Mouse (Mus musculus) embryonic facial prominence, embryonic 10.5 days (tissue): Measurements from ENCODE around the gene Nfkbie. TPM values are rescaled to one million over a fixed set of nuclear protein-coding genes. Genes with fewer than 3 reads are reported as not detected.
A peak's percentile ranks its signal among the peaks of the same experiment; 100 is the strongest.

Source experiments
- DNase-seq: peaks from one replicate; pipeline ENCODE4 v3.0.0-alpha.2; 2017; ENCODE audit warnings: low spot score
- H3K27ac ChIP-seq: fragments of 300-500 bp; sonication (generic); replicated peaks from 2 replicates; pipeline ENCODE4 v1.5.1; 2016; ENCODE audit warnings: mild to moderate bottlenecking
- H3K27me3 ChIP-seq: fragments of 300-500 bp; sonication (generic); replicated peaks from 2 replicates; pipeline ENCODE4 v1.6.1; 2016; ENCODE audit warnings: low read depth, mild to moderate bottlenecking; ENCODE audit not compliant: poor library complexity, severe bottlenecking
- H3K36me3 ChIP-seq: fragments of 300-500 bp; sonication (generic); replicated peaks from 2 replicates; pipeline ENCODE4 v1.6.1; 2016; ENCODE audit warnings: mild to moderate bottlenecking, moderate library complexity
- H3K4me1 ChIP-seq: fragments of 300-500 bp; sonication (generic); 2 replicates; pipeline ENCODE4 v1.6.1; 2016
- H3K4me3 ChIP-seq: fragments of 300-500 bp; sonication (generic); 2 replicates; pipeline ENCODE4 v1.5.1; 2016; ENCODE audit warnings: mild to moderate bottlenecking, moderate library complexity
- H3K9me3 ChIP-seq: fragments of 300-500 bp; sonication (generic); 2 replicates; pipeline ENCODE4 v1.6.1; 2016; ENCODE audit warnings: mild to moderate bottlenecking
- WGBS: fragments of 180-500 bp; shearing (Covaris S2); methylation state at CpG from one replicate; pipeline ENCODE4 v1.1.7; 2016; 5-methylcytosine and 5-hydroxymethylcytosine counted together
- polyA plus RNA-seq: library from polyadenylated mRNA; unstranded; fragments of >200 nt; fragmentation: Nextera tagmentation; extraction: Ambion mirVana; gene quantifications from 2 replicates; pipeline ENCODE4 v1.2.1, GENCODE M21; 2016

Nfkbie gene
- polyA plus RNA-seq, 1 experiment from 2014 or later, result 7.1 TPM

DNA sequence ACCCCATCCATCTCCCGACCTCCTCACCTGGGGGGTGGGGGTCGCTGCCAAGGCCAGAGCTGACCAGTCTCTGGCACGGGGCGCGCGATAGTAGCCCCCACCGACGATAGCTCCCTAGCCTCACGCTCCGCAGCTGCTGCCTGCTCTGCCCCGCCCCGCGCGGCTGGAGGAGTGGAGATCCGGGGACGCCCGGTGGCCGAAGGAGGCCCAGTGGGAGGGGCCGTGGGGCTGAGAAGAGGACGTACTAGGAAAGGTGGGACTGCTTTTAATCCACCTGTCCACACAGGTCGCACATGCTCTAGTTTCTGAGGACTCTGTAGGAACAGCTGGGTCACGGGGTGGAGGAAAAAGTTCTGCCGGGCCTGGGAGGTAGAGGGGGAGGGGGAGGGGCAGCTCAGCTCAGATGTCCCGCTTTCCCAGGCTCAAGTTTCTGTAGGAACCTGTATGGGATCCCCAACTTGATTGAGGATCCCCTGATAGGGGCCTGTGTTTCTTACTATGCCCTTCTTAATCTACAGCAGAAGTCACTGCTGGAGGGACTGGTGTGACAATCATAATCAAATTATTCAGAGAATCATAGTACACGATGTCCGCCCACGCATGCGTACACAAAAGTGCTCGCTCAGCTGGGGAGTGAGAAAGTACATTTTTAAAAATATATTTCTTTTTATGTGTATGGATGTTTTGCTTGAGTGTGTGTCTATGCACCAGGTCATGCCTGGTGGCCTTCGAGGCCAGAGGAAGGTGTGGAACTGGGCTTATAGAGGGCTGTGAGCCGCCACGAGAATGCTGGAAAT is 44.1 kb downstream of the Nfkbie start, which contains the start of gene Slc29a1:
Gene Slc29a1, minus strand, starts transcription at position 161 of the 797 bp plus-strand sequence.
- WGBS, result 12% methylated on average over 32 of the region's 32 CpGs
- peaks cover 92% of the 10 kb centered on the region for H3K27me3 ChIP-seq
- peak; percentile 68 for DNase-seq
- H3K4me1 ChIP-seq, result peaks cover 76% of the 10 kb centered on the region
- H3K27ac ChIP-seq, result peak within 1 kb of the TSS; percentile 76
- H3K36me3 ChIP-seq, result no peaks in the 10 kb centered on the region
- peak within 1 kb of the TSS; percentile 58 for H3K4me3 ChIP-seq
- no peaks in the 10 kb centered on the region for H3K9me3 ChIP-seq

DNA sequence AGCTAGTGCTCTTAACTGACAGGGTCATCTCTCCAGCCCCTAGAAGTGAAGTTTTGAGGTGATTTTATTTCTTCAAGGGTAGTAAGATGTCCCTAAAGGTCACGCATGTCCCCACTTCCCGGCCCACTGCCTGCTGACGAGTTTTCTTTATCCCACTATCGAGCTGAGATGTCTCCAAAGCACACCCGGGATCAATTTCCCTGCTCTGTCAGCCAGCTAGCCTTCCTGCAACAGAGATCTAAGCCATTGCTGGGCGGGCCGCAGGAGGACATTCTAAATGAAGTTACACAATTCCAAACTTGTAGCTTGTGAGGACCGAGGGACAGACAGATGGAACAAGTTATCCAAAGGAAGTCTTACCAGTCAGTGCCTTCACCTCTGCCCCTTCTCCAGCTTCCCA is 44.8 kb downstream of the Nfkbie start:
- DNase-seq, result peak; percentile 59
- Histone ChIP-seq H3K36me3 (no peaks in the 10 kb centered on the region), H3K27ac (peak overlapping the region; percentile 76; the same call in 1 of the 2 replicates), H3K9me3 (no peaks in the 10 kb centered on the region), H3K27me3 (peaks cover 86% of the 10 kb centered on the region), H3K4me1 (peaks cover 70% of the 10 kb centered on the region), H3K4me3 (0 out of 2 replicates have a peak overlapping the region, but pooled peaks have one; percentile 8)
- WGBS, result 22% methylated on average over 8 of the region's 8 CpGs

DNA sequence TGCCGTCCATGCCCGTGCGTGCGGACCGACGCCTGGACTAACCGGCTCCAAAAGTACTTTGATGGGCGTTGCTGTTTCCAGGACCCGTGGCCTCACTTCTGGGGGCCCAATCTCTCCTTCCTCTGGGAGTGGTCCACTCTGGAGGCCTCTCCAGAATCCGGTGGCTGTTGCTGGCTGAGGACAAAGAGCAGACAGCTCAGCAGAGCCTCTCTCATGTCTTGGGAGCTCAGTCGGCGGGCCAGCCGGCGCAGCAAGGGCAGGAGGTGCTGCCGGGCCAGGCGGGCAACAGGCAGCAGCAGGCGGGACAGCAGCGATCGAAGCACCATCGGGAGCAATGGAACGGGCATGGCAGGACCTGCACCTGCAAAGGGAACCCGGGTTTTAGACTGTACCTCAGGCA is 45.8 kb downstream of the Nfkbie start:
- peak; percentile 50 for DNase-seq
- peak overlapping the region; percentile 22 for H3K4me3 ChIP-seq
- H3K4me1 ChIP-seq, result peaks cover 59% of the 10 kb centered on the region
- peak overlapping the region; percentile 63 for H3K27ac ChIP-seq
- WGBS, result 8% methylated on average over 22 of the region's 22 CpGs
- H3K36me3 ChIP-seq, result no peaks in the 10 kb centered on the region
- no peaks in the 10 kb centered on the region for H3K9me3 ChIP-seq
- peaks cover 75% of the 10 kb centered on the region for H3K27me3 ChIP-seq

DNA sequence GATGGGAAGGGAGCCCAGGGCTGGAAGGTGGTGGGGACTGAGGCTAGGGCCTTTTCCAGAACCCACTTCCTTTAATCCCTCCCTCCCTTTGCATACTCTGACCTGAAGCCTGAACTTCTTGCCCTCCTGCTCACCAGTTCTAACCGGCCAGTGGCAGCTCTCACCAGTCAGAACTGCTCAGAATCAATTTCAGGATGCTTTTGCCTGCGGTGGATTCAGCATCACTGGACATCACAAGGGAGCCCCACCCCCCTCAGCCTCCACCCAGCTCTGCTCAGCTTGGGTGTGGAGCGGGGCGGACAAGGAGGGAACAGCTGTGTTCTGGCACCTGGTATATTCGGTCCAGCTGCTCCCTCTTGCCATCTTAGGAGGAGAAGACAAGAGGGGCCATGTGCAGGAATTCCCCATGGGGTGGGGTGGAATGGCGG is 46.4 kb downstream of the Nfkbie start, which contains the start of gene Mymx:
Gene Mymx, minus strand, starts transcription at position 226 of the 428 bp plus-strand sequence.
- H3K4me1 ChIP-seq, result peaks cover 54% of the 10 kb centered on the region
- H3K36me3 ChIP-seq, result no peaks in the 10 kb centered on the region
- peak within 1 kb of the TSS; percentile 22 for H3K4me3 ChIP-seq
- H3K27ac ChIP-seq, result peak within 1 kb of the TSS; percentile 63
- peaks cover 70% of the 10 kb centered on the region for H3K27me3 ChIP-seq
- no peaks in the 10 kb centered on the region for H3K9me3 ChIP-seq
- DNase-seq, result peak; percentile 75
- WGBS, result 25% methylated on average over 6 of the region's 6 CpGs

DNA sequence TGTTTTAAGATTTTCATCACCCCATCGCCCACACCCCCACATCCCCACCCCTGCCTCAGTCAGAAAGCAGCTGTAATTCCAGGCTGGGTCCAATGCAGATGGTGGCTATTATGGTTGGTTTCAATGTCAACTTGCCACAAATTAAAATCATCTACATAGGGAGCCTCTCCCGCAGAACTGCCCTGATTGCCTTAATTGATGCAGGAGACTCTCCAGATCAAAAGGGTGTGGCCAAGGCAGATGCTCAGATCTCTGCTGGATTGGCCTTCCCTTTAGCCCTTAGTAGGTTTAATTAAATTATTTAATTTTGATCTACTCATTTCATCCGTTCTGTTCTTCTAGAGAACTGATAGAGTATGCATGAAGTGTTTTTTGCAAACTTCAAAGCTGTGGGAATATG is 47.5 kb downstream of the Nfkbie start:
- no peaks in the 10 kb centered on the region for H3K36me3 ChIP-seq
- H3K9me3 ChIP-seq, result no peaks in the 10 kb centered on the region
- H3K4me1 ChIP-seq, result peaks cover 43% of the 10 kb centered on the region
- H3K27ac ChIP-seq, result no peak overlapping the region
- no peak for DNase-seq
- 71% methylated on average over 3 of the region's 3 CpGs for WGBS
- peaks cover 59% of the 10 kb centered on the region for H3K27me3 ChIP-seq
- H3K4me3 ChIP-seq, result no peak overlapping the region

DNA sequence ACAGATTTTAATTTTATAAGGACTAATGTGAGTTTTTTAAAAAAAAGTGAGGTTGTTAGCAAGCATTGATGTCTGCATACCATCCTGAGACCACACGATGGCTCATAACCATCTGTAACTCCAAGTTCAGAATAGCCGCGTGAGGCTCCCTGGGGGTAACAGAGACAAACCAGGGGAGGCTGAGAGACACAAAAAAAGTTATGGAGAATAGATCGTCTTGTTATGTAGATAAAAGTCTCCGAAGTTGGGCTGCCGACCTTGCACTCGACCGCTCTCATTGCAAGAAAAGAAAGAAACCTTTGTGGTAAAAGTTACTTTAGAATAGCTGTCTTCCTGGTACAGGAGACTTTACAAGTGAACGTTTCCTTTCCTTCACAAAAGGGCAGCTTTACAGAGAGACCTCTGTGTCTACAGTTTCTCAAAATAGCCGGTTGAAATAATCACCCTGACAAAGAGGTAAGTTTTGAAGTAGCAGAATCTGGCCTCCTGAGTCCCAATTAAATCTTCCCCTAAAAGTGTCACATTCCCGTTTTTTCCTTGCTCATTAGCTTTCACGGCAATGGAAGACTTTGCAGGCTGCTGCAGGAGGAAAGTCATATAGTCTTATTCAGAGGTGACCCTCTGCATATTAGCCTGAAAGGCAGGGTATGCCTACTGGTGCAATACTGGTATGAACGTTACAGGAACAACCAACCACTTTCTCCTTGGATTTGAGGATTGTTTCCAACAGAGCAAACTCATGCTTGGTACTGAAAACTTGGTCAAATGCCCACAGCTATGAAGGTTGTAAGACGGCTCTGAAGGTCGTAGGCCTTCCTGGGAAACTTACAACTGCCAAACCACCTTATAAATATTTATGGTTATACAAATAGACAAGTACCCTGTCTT is 51.7 kb downstream of the Nfkbie start:
- Histone ChIP-seq H3K4me3 (no peak overlapping the region), H3K9me3 (no peaks in the 10 kb centered on the region), H3K27me3 (peaks cover 17% of the 10 kb centered on the region), H3K36me3 (no peaks in the 10 kb centered on the region), H3K4me1 (peaks cover 19% of the 10 kb centered on the region), H3K27ac (no peak overlapping the region)
- WGBS, result 74% methylated on average over 15 of the region's 15 CpGs
- DNase-seq, result no peak

DNA sequence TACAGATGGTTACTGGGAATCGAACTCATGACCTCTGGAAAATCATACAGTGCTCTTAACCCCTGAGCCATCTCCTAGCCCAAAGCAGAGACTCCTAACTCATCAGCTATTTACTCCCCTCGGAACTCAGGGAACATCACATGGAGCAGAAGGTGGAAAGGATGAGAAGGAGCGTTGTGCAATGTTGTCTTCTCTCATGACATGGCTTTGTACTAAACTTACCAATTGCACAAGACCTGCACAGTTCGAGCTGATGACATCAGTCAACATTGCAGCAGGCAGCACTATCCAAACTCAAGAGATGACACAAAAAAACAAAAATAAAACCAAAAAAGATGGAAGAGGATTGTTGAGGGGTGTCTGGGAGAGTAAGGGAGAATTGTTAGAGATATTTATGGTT is 52.9 kb downstream of the Nfkbie start:
- Histone ChIP-seq H3K4me1 (peaks cover 18% of the 10 kb centered on the region), H3K4me3 (no peak overlapping the region), H3K27me3 (peaks cover 6% of the 10 kb centered on the region), H3K27ac (no peak overlapping the region), H3K36me3 (no peaks in the 10 kb centered on the region), H3K9me3 (no peaks in the 10 kb centered on the region)
- no peak for DNase-seq
- WGBS, result 91% methylated on average over 4 of the region's 4 CpGs

DNA sequence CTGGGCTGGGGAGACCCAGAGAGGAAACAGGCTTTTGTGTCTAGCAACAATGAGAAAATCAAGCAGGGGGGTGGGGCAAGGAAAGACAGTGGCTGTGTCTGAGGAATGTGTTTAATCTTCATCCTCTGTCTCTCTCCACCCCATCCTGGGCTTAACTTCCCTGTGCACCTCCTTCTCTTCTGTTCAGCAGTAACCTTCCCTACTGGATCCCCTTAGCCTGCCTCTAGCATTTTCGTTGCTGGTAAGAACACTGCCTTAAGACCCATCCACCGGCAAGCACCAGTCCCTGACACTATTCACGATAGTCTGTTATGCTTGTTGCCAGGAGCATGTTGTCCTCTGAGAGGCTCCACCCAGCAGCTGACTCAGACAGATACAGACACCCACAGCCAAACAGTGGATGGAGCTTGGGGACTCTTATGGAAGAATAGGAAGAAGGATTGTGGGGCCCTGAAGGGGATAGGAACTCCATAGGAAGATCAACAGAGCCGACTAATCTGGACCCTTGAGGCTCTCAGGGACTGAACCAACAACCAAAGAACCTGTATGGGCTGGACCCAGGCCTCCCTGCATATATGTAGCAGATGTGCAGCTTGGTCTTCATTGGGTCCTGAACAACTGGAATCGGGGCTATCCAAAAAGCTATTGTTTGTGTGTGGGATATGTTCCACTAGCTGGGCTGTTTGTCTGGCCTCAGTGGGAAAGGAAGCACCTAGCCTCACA is 54.8 kb downstream of the Nfkbie start:
- Histone ChIP-seq H3K27me3 (no peaks in the 10 kb centered on the region), H3K36me3 (no peaks in the 10 kb centered on the region), H3K4me1 (peaks cover 18% of the 10 kb centered on the region), H3K9me3 (no peaks in the 10 kb centered on the region), H3K27ac (peak overlapping the region; percentile 63; the same call in 1 of the 2 replicates), H3K4me3 (no peak overlapping the region)
- DNase-seq, result no peak
- WGBS, result 40% methylated on average over 5 of the region's 5 CpGs

DNA sequence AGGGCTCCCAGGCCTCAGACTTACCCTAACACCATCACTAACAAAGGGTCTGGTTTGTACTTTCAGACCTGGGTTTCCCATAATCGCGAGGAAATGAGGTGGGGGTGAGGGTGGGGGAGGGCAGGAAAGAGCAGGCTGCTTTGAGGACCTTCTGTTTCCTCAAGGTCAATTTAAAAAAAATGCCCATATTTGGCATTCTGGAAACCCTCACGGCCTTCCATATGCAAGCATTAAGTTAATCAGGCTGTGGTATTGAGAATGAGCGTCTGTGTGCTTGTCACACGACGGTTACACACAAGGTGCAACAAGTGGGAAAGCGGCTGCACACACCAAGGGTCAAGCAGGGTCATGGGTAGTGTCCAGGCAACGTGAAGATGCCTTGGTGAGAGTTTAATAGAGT is 56.5 kb downstream of the Nfkbie start:
- H3K27ac ChIP-seq, result no peak overlapping the region

More for the DNA sequence above, 56.5 kb downstream of the Nfkbie start:
- H3K27me3 ChIP-seq, result no peaks in the 10 kb centered on the region
- 78% methylated on average over 8 of the region's 8 CpGs for WGBS
- no peaks in the 10 kb centered on the region for H3K9me3 ChIP-seq
- H3K36me3 ChIP-seq, result no peaks in the 10 kb centered on the region
- H3K4me3 ChIP-seq, result no peak overlapping the region
- peaks cover 18% of the 10 kb centered on the region for H3K4me1 ChIP-seq
- no peak for DNase-seq

Other genes starting within 250 kb of the Nfkbie start
- gene Cdc5l, start 122.0 kb upstream of the Nfkbie start, polyA plus RNA-seq, result 66.7 and 68.9 TPM in 2 replicates
- 0.39 and 0.55 TPM in 2 replicates for gene Spats1, start 80.3 kb upstream of the Nfkbie start, polyA plus RNA-seq
- 33.7 and 36.0 TPM in 2 replicates for gene Aars2, start 48.9 kb upstream of the Nfkbie start, polyA plus RNA-seq
- gene Tcte1, start 32.3 kb upstream of the Nfkbie start, polyA plus RNA-seq, result 1.1 TPM in 2 replicates
- 5.8 and 8.3 TPM in 2 replicates for gene Tmem151b, start 6.0 kb upstream of the Nfkbie start, polyA plus RNA-seq
- 95.8 and 101 TPM in 2 replicates for gene Slc35b2, start 8.2 kb downstream of the Nfkbie start, polyA plus RNA-seq
- 2,187 and 2,215 TPM in 2 replicates for gene Hsp90ab1, start 17.6 kb downstream of the Nfkbie start, polyA plus RNA-seq
- gene Slc29a1, start 43.9 kb downstream of the Nfkbie start, polyA plus RNA-seq, result 53.4 and 58.1 TPM in 2 replicates
- gene Mymx, start 46.4 kb downstream of the Nfkbie start, polyA plus RNA-seq, result 0.39 TPM in 2 replicates
- 0.81 and 0.84 TPM in 2 replicates for gene Capn11, start 103.6 kb downstream of the Nfkbie start, polyA plus RNA-seq
- gene Mrpl14, start 130.6 kb downstream of the Nfkbie start, polyA plus RNA-seq, result 156 and 170 TPM in 2 replicates
- 41.6 and 51.6 TPM in 2 replicates for gene Tmem63b, start 131.2 kb downstream of the Nfkbie start, polyA plus RNA-seq
- gene 1600014C23Rik, start 178.1 kb downstream of the Nfkbie start, polyA plus RNA-seq, result not detected in 2 replicates